Mouse (Mus musculus) cerebral cortex, adult 2 months (tissue): ENCODE data around the gene Plxnc1.

Source experiments
- WGBS: fragments of 180-500 bp; shearing (Covaris S2); methylation state at CpG from one replicate; pipeline ENCODE4 v1.1.7; 2018; 5-methylcytosine and 5-hydroxymethylcytosine counted together

The Plxnc1 gene

DNA sequence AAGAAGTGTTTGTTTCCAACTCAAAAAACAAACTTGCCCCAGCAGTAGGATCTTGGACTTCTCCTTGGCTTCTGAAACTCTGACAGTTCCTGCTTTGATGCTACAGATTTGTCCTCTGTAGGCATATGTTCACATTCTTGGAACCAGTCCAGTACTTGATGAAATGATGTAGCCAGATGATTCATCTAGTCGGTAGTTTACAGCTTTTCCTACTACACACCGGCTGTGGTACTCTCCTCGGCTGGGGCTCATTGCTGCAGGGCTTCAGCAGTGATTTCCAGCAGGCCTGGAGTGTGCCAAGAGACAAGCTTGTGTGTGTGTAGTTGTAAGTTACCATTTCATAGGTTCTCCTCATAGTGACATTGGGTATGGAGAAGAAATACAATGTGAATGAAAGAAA is 173.1 kb downstream of the Plxnc1 start:
- 18% methylated on average over 3 of the region's 3 CpGs for WGBS

DNA sequence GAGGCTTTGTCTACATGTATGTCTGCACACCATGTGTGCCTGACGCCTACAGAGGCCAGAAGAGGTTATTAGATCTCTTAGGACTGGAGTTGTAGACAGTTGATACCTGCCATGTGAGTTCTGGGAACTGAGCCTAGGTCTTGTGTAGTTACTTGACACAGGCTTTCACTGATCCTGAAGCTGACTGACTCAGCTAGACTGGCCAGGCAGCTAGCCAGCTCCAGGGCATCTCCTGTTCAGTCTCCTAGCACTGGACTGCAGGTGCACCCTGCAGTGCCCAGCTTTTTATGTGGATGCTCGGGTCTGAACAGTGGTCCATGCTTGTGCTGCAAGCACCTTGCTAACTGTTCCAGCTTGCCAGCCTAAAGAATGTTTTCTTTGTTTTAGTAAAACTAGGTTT is 197.6 kb downstream of the Plxnc1 start:
- 86% methylated on average over 2 of the region's 2 CpGs for WGBS

- WGBS, result 96% methylated on average over 3 of the region's 3 CpGs
These were observed 203.2 kb downstream of the Plxnc1 start for GRCm38 (mm10) chr10:94741459-94741858.
